Mouse (Mus musculus): Measurements from ENCODE around the gene Senp8. TPM values are rescaled to one million over a fixed set of nuclear protein-coding genes. Genes with fewer than 3 reads are reported as not detected.
"Not testable (repeated sequence)": the region's sequence is repeated elsewhere in the genome, so short reads cannot be mapped to it uniquely, and the experiment has no call there.

Gene Senp8
- total RNA-seq (2021) = 1 to 10 TPM; 7.9 to 9.6 TPM

DNA sequence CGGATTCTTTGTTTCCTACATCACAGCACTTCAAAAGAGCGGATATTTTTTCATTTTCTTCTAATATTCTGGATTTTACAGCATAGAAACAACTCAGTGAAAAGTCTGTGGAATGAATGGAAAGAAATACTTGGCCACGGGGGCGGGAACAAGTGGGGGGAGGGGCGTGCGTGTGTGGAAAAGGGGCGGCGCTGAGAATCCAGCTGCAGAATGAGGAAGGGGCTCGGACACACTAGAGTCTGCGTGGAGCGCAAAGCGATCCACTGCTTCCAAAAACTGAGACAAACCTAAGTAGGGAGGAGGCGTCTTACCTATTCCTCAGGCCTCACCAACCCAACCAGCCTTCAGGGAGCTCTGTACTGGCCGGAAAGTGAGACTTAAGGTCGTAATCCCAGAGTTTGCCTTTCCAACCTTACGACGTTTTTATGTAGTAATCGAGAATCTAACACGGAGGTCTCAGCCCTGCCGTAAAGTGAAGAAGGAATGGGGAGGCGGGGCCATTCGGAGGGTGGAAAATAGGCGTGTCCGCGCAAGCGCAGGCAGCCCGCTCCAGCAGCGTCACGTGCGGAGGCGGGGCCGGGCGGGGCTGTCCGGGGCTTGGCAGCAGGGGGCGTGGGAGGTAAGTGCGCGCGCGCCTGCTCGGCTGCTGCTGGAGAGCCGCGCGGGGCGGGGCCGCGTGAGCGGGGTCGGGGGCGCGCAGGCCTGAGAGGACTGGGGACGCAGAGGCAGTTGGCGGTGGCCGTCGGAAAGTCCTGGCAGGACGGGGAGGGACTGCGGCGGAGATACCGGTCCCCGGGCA lies at the start of gene Senp8, which contains the start of gene Myo9a:
Gene Senp8 (minus strand): TSS at position 444 of the 799 bp plus-strand sequence.
Gene Myo9a (plus strand): TSS at position 630 of the 799 bp plus-strand sequence.
- peak; percentile 99 to 100 for DNase-seq
- intact Hi-C loops (cut with DNase I) = loop anchor here (5.0 to 10.0 kb wide), 2 partner anchors 93 to 456 kb away; partner anchors contain the start of genes Adpgk and Pkm

DNA sequence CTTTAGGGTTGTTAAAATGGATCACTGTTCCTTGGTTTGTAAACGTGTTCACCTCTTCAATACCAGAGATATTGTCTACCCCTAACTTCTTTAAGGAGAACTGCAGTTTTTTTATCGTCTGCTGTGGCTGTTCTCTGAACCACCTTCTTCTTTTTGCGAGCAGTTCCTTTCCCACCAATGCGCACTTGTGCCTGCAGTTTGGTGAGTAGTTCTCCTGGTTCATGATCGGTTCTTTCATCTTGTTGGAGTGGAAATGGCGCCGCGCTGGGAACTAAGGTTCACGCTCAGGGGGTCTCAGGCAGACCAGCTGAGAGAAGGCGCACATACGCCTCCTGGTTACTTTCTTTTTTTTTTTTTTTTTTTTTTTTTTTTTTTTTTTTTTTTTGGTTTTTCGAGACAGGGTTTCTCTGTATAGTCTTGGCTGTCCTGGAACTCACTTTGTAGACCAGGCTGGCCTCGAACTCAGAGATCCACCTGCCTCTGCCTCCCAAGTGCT lies 16.5 kb upstream of the Senp8 start:
- intact Hi-C loops (cut with DNase I); DNase-seq: not testable (repeated sequence)

- intact Hi-C loops (cut with DNase I) = loop anchor here (1.0 kb wide), 1 partner anchor 37 kb away; no protein-coding TSS in a partner anchor
- DNase-seq = no peak
Observed at GRCm38 (mm10) chr9:59760515-59760914, 10.0 kb upstream of the Senp8 start.

DNA sequence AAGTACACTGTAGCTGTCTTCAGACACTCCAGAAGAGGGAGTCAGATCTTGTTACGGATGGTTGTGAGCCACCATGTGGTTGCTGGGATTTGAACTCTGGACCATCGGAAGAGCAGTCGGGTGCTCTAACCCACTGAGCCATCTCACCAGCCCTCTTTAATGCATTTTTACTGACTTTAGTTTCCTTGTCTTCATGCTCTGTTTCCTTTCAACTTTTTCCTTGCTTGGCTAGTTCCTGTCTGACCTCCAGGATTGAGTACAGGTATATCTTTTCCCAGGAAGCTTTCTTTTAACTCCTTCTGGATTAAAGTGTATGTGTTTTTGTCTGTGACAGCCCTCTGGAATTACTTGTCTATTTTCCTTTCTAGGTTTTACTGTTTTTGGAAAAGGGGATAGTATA lies 6.5 kb upstream of the Senp8 start:
- intact Hi-C loops (cut with DNase I) = loop anchor here (10.0 kb wide), 1 partner anchor 462 kb away; the partner anchor contains the start of gene Adpgk
- not testable (repeated sequence) for DNase-seq

GRCm38 (mm10) chr9:59755199-59755598 lies 4.7 kb upstream of the Senp8 start:
- intact Hi-C loops (cut with DNase I) = loop anchor here (10.0 kb wide), 1 partner anchor 460 kb away; the partner anchor contains the start of gene Adpgk
- DNase-seq = no peak

DNA sequence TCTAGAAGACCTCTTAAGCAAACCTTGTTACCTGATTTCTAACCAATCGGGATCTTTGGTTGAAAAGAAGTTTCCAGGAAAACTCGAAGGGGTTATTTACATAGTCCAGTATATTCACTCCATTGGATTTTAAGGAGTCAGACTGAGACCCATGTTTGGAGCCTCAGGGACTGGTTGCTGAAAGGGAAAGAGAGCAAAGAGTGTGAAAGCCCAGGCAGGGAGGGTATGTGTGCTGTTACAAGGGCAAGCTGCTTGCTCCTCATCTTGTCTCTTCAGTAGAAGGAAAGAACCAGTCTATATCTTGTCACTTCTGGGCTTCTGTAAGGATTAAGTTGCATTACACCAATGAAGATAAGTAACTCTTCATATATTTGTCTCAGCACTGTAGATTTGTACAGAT lies 1.5 kb upstream of the Senp8 start:
- DNase-seq = no peak
- intact Hi-C loops (cut with DNase I) = loop anchor here (5.0 to 10.0 kb wide), 2 partner anchors 95 to 457 kb away; partner anchors contain the start of genes Adpgk and Pkm

DNA sequence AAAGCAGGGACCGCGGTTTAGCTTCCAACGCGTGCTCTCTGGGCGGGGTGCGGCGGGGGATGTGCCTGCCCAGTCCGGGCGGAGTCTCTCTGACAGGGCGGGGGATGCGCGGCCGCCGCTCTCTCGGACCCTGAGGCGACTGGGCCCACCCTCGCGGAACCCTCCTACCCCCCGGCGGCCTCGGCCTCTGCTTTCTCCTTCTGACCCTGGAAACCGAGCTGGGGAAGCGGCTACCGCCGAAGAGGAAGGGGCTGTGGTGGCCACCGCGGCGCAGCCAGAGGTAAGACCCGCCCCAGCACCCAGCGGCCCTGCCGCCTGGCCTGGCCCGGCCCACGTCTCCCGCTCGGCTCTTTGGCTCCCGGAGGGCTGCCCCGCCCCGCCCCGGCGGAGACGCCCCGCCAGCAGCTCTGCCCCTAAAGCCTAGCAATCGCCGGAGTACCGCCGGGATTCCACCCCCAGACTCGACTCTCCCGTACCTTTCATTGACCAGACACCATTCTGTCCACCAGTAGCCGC lies 614 bp upstream of the Senp8 start:
- intact Hi-C loops (cut with DNase I) = loop anchor here (5.0 to 10.0 kb wide), 2 partner anchors 94 to 456 kb away; partner anchors contain the start of genes Adpgk and Pkm
- DNase-seq = peak; percentile 88 to 99

DNA sequence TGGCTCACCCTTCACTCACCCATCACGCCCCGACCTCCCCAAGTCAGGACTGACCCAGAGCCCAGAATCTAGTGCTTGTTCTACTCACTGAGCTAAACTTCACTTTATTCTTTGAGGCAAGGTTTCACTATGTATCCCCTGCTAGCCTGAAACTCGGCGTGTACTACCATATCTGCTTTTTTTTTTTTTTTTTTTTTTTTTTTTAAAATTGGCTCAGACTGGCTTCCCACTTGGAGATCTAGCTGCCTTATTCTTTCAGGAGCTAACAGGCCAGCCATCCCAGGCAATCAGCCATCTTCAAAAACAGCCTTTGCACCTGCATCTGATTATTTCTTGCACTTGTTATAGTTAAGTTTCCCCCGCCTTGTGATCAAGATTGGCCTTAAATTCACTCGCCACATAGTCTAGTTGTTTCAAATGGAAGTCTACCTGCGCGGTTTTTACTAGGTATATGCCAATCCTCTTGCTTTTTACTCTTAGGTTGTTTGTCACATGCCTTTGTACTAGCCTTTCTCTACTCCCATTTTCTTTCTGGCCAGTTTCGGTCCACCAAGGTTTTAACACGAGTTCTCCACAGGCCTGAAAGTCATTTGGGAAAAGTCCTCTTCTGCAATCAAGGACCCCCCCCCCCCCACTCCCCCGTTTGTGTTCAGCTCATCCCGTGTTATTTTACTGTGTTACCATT lies 787 bp downstream of the Senp8 start:
- DNase-seq = no peak
- intact Hi-C loops (cut with DNase I) = loop anchor here (5.0 to 10.0 kb wide), 2 partner anchors 92 to 455 kb away; partner anchors contain the start of genes Adpgk and Pkm

DNA sequence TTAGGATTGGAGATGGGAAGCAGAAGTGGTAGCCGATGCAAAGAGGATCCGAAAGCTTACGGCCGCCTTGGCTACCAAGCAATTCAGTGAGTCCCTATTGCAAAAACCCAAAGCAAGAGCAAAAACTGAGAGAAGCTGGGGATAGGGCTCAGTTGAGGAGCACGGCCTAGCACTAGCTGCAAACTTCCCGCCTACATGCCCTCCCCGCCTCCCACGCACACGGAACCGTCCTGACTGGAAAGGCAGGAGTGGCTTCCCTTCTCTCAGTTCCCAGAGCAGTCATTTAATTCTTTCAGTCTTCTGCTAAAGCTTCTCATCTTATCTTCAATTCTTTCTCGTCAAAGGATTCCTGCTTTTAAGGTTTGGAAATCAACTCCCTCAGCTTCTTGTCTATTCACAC lies 1.5 kb downstream of the Senp8 start:
- DNase-seq = peak in 1 of 2 experiments; percentile 18
- intact Hi-C loops (cut with DNase I) = no loop called here

- intact Hi-C loops (cut with DNase I) = no loop called here
- no peak for DNase-seq
Observed at GRCm38 (mm10) chr9:59748387-59748786, 2.1 kb downstream of the Senp8 start.

GRCm38 (mm10) chr9:59743903-59744302 lies 6.6 kb downstream of the Senp8 start:
- intact Hi-C loops (cut with DNase I) = no loop called here
- no peak for DNase-seq

- no peak for DNase-seq
- intact Hi-C loops (cut with DNase I) = no loop called here
Observed at GRCm38 (mm10) chr9:59740593-59740992, 9.9 kb downstream of the Senp8 start.

DNA sequence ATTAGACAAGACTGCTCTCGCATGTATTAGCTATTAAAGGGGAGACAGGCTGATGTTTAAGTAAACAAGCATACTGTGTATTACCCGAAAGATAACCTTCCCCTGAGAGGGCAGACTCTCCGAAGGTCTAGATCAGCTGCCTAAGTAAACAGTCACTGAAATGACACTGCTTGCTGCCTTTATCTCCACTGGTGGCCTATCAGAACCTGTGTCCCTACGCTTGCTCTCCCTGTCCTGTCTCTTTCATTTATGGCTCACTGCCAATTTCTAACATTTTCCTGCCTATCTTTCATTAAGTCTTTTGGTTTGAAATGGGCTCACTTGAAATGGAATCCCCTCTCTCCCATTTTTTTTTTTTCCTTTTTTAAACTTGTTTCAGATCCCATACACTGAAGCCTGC lies 15.1 kb downstream of the Senp8 start:
- no peak for DNase-seq
- intact Hi-C loops (cut with DNase I) = no loop called here

DNA sequence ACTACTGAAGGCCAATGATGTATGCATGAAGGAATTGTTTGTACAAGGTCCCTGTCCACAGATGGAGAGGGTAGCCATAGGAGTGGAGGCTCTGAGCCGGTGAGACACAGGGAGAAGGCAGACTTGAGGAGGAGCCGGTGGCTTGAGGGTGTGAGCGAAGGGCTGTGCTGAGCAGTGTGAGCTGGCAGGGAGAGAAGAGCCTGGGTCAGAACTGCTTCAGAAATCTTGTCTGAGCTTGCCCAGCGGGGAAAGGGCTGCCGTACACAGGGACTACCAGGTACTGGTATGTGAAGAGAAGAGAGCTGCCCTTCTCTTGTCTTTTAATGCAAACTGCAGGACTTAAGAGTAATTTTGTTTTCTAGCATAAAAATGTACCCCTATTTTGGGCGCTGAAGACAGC lies 17.4 kb downstream of the Senp8 start:
- DNase-seq = no peak
- intact Hi-C loops (cut with DNase I) = no loop called here

DNA sequence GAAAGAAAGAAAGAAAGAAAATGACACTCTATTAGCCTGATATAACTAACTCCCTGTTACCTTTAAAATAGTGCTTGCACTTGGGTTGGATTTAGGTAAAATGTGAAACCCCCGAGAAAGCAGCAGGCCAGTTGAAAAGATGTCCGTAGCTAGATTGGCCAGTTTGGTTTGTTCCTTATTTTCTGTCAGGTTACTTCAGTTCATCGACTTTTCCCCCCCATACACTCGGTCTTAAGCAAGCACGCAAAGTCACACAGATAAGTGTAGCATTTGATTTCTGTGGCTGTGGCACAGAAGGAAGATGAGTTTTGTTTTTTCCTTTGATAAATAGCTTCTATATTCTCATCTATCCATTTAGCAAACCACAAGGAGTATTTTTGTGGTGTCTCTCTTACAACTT lies 19.4 kb downstream of the Senp8 start:
- intact Hi-C loops (cut with DNase I) = no loop called here
- DNase-seq = no peak

DNA sequence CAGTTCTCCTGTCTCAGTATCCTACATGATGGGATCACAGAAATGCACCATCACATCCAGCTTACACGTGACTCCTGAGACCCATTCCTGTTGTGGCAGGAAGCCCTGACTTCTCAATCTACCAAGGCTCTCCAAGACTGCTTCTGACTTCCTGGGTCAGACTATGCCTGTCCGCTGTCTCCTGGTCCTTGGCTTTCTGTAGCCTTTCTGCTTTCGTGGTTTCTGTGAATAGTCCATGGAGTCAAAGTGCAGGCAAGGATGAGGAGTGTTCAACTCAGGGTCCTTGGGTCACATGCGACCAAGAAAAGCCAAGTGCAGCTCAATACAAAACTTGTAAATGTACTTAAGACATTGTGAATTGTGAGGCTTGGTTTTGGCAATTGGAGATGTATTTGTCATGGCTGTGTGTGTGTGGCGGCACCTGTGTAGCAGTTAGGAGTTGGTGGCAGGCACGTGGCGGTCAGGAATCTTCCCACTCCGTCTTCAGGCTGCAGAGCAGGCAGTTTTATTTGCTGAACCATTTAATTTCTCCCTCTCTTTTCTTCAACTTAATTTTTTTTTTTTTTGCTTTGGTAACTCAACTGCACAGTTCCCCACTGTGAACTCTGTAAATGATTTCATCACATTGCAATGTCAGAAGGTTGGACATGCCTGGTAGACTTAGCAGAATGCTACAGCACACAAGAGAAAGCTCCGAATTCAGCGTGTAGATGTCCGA lies 22.8 kb downstream of the Senp8 start:
- no peak for DNase-seq
- intact Hi-C loops (cut with DNase I) = no loop called here

DNA sequence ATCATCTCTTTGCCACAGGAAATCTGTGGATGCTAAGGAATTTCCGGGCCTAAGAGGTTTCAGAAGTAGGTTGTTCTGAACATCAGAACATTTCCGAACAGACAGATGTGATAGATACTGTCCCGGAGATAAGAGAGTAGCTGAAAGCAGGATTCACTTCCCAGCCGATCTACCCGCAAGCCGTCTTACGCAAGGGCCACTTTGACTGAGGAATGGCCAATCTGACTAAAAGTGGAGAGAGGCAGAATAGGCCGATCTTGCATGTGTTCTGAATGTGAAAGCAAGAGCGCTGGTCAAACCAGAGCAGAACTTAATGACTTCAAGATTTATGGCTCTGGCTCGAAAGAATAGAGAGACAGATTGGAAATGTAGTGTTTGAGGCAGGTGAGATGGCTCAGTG lies 25.0 kb downstream of the Senp8 start:
- no peak for DNase-seq
- intact Hi-C loops (cut with DNase I) = no loop called here

DNA sequence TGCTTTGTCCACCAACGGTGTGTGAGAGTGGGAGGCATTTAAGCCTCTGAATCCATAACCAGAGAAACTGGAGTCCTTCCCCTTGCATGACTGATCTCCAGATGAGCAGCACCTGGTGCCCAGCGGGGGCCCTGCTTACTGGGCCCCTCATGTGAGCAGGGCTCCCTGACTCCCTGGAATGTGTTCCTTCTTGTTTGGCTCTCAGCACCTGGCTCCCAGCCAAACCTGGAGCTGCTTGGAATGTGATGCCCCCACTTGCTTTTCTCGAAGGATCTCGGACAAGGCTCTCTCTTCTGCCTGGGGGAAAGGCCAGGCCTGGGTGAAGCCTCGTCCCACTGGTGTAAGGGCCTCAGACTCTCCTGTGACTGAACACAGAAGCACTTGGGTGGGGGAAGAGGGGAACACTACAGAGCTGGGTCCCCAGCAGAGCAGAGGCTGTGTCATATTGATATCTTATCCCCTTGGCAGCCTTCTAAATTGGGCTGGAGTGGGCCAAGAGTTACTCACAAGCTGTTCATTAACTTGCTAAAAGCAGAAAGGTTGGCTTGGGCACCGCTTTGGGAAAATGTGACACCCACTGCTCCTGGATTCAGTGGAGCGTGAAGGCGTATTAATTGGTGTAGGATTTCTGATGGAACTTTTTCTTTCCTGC lies 26.6 kb downstream of the Senp8 start:
- peak; percentile 8 to 22 for DNase-seq
- intact Hi-C loops (cut with DNase I) = loop anchor here (1.0 to 5.0 kb wide), 4 partner anchors 36 to 245 kb away; no protein-coding TSS in a partner anchor

DNA sequence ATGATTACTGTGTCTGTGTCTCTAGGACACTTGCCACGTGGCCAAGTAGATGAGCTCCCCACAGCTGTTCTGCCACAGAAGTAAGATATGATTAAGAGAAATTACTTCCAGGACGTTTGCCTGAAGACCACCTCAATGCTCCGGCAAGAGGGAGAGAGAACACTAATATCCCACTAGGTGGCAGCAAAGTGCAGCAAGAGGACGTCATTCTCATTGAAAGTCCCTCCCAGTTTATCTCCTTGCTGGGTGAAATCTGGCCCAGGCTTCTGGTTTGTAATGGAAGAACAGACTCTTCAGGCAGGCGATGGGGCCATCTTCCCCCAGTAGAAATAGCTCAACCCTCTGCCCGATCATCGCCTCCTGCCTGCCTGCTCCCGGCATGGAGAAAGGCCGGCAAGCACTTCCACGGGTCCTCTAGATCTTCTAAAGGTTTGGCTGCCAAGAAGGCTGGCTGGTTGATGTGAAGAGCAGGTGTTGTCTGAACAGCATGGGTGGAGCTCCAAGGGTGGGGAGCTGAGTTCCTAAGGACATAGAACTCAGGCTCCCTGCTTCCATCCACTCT lies 27.3 kb downstream of the Senp8 start:
- peak; percentile 68 to 74 for DNase-seq
- intact Hi-C loops (cut with DNase I) = loop anchor here (1.0 to 5.0 kb wide), 4 partner anchors 37 to 246 kb away; no protein-coding TSS in a partner anchor
